Mouse (Mus musculus): ENCODE data around the gene Gripap1.

DNA sequence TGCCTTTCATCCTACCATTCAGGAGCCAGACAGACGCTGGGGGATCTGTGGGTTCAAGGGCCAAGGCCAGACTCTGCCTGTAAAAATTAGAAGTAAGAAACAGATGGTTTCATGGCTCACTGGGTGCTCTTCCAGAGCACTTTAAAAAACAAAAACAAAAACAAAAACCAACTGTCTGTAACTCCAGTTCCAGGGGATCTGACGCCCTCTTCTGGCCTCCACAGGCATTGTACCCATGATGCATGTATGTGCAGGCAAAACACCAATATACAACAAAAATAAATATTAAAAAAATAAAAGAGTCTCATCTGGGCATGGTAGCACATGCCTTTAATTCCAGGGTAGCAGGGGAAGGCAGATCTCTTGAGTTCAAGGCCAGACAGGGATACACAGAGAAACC is 16.8 kb upstream of the Gripap1 start:
- TF ChIP-seq POLR2A (IDR thresholded peaks at IDR 0.05; ENCODE audit: low read depth, low read length): no peak
- no peak for TF ChIP-seq CTCF (IDR thresholded peaks at IDR 0.05; ENCODE audit: extremely low read depth, insufficient read length, insufficient replicate concordance, low read depth, low read length)
